Mouse (Mus musculus) liver, adult 2 months (tissue): ENCODE measurements around the gene Pabpn1l.

ENCODE experiments used
- CTCF ChIP-seq: fragments of 200-500 bp; IDR thresholded peaks from 2 replicates; pipeline ENCODE4 v1.5.1; 2011; ENCODE audit warnings: low read depth, low read length, control low read depth
- POLR2A ChIP-seq: fragments of 200-500 bp; IDR thresholded peaks from 2 replicates; pipeline ENCODE4 v1.6.1; 2011; ENCODE audit warnings: low read length, control low read depth; ENCODE audit not compliant: insufficient read depth; ENCODE audit errors: extremely low read depth

GRCm38 (mm10) chr8:122584981-122585380, 37.6 kb downstream of the Pabpn1l start:
- TF ChIP-seq CTCF (no peak), POLR2A (no peak)
